Mouse (Mus musculus) cerebellum, adult (tissue): ENCODE results near the gene Zdhhc17.

Experiments
- ATAC-seq: cut with Nextera tagmentation; 2 replicates; pipeline ENCODE4 v1.9.2; 2017; ENCODE audit warnings: mild to moderate bottlenecking, moderate library complexity, mixed read lengths; ENCODE audit not compliant: insufficient number of reproducible peaks, low FRiP score, low TSS enrichment

Gene Zdhhc17

GRCm38 (mm10) chr10:111009641-111010479 is at the start of gene Zdhhc17:
Zdhhc17 (minus strand) TSS chr10:111010140.
- peak; percentile 87 for ATAC-seq

GRCm38 (mm10) chr10:111055770-111056169 is 45.8 kb upstream of the Zdhhc17 start:
- ATAC-seq = no peak

GRCm38 (mm10) chr10:111051606-111052005 is 41.7 kb upstream of the Zdhhc17 start:
- no peak for ATAC-seq

GRCm38 (mm10) chr10:111050511-111050910 is 40.6 kb upstream of the Zdhhc17 start:
- ATAC-seq = no peak

GRCm38 (mm10) chr10:111050061-111050460 is 40.1 kb upstream of the Zdhhc17 start:
- ATAC-seq = no peak

GRCm38 (mm10) chr10:111047895-111048294 is 38.0 kb upstream of the Zdhhc17 start:
- ATAC-seq = no peak; the same call in 1 of the 2 replicates

- no peak for ATAC-seq
Observed at GRCm38 (mm10) chr10:111040078-111040656, 30.2 kb upstream of the Zdhhc17 start.

GRCm38 (mm10) chr10:111036851-111037250 is 26.9 kb upstream of the Zdhhc17 start:
- ATAC-seq = no peak

GRCm38 (mm10) chr10:111035134-111035533 is 25.2 kb upstream of the Zdhhc17 start:
- ATAC-seq = no peak

- ATAC-seq = peak; percentile 56
Observed at GRCm38 (mm10) chr10:111031511-111032365, 21.8 kb upstream of the Zdhhc17 start.

GRCm38 (mm10) chr10:111030845-111031244 is 20.9 kb upstream of the Zdhhc17 start:
- no peak for ATAC-seq

GRCm38 (mm10) chr10:111026106-111026505 is 16.2 kb upstream of the Zdhhc17 start:
- no peak for ATAC-seq

GRCm38 (mm10) chr10:111024746-111025145 is 14.8 kb upstream of the Zdhhc17 start:
- ATAC-seq = no peak

GRCm38 (mm10) chr10:111014476-111014875 is 4.5 kb upstream of the Zdhhc17 start:
- no peak for ATAC-seq

GRCm38 (mm10) chr10:111013265-111013664 is 3.3 kb upstream of the Zdhhc17 start:
- no peak for ATAC-seq

GRCm38 (mm10) chr10:111012496-111013038 is 2.6 kb upstream of the Zdhhc17 start:
- ATAC-seq = no peak

- ATAC-seq = no peak
Observed at GRCm38 (mm10) chr10:111011226-111011765, 1.4 kb upstream of the Zdhhc17 start.

- ATAC-seq = 0 out of 2 replicates have a peak, but pooled peaks have one; percentile 8
Observed at GRCm38 (mm10) chr10:111010480-111011225, 713 bp upstream of the Zdhhc17 start.

- 0 out of 2 replicates have a peak, but pooled peaks have one; percentile 0 for ATAC-seq
Observed at GRCm38 (mm10) chr10:111009113-111009640, 763 bp downstream of the Zdhhc17 start.
